Mouse (Mus musculus) small intestine, adult 2 months (tissue): ENCODE measurements around the gene Lrrc8a.

ENCODE experiments used
- CTCF ChIP-seq: fragments of 200-500 bp; IDR thresholded peaks from 2 replicates; pipeline ENCODE4 v1.5.1; 2012; ENCODE audit warnings: low read depth, mild to moderate bottlenecking, control low read depth, inconsistent platforms, low read length, moderate library complexity, mixed read lengths; ENCODE audit not compliant: insufficient replicate concordance, insufficient read length; ENCODE audit errors: extremely low read depth
- POLR2A ChIP-seq: fragments of 200-500 bp; IDR thresholded peaks from 2 replicates; pipeline ENCODE4 v1.6.1; 2012; ENCODE audit warnings: low read depth, mild to moderate bottlenecking, control low read depth, inconsistent platforms, low read length, moderate library complexity

- TF ChIP-seq POLR2A (no peak), CTCF (no peak)
Measured at GRCm38 (mm10) chr2:30299525-30299924, 62.0 kb downstream of the Lrrc8a start.
